Mouse (Mus musculus): ENCODE measurements around the gene Anks1b. TPM values are rescaled to one million over a fixed set of nuclear protein-coding genes. Genes with fewer than 3 reads are reported as not detected.

The Anks1b gene
- polyA plus RNA-seq, 1 experiment, result 0.19 TPM

DNA sequence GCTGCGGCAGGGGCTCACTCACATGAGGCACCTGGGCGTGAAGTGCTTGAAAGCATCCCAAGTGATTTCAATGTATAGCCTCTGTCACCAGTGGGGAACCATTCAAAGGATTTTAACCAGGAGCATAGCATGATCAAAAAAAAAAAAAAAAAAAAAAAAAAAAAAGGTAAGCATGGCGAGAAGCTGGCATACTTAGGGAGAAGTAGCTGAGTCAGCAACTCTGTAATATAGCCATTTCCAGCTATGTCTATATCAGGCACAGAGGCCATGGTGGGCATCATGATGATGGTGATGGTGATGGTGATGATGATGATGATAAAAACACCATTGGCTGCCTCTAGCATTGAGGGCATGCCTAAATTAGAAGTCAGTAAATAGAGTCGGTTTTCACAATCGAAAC, 814.8 kb downstream of the Anks1b start:
- H3K4me3 ChIP-seq (ENCODE audit: extremely low read depth, insufficient read depth, insufficient read length), result no peak overlapping the region
- DNase-seq (ENCODE audit: low read depth in 1 of 2, low spot score in 2 of 2), result no peak
- WGBS, result 90% methylated on average over 5 of the region's 5 CpGs
- no peaks in the 10 kb centered on the region for H3K36me3 ChIP-seq (ENCODE audit: control insufficient read depth, insufficient read depth, low read length)
- no peaks in the 10 kb centered on the region for H3K27me3 ChIP-seq (ENCODE audit: control insufficient read depth, insufficient read depth, low read length)
- no peaks in the 10 kb centered on the region for H3K4me1 ChIP-seq (ENCODE audit: control insufficient read depth, insufficient read depth, insufficient read length)
- no peak overlapping the region for H3K27ac ChIP-seq (ENCODE audit: insufficient read depth, low read length)
- no peak for TF ChIP-seq POLR2A (IDR thresholded peaks at IDR 0.05; ENCODE audit: low read depth, low read length)
- no peak for TF ChIP-seq CTCF (IDR thresholded peaks at IDR 0.05; ENCODE audit: extremely low read depth, insufficient read depth, insufficient read length, insufficient replicate concordance)

DNA sequence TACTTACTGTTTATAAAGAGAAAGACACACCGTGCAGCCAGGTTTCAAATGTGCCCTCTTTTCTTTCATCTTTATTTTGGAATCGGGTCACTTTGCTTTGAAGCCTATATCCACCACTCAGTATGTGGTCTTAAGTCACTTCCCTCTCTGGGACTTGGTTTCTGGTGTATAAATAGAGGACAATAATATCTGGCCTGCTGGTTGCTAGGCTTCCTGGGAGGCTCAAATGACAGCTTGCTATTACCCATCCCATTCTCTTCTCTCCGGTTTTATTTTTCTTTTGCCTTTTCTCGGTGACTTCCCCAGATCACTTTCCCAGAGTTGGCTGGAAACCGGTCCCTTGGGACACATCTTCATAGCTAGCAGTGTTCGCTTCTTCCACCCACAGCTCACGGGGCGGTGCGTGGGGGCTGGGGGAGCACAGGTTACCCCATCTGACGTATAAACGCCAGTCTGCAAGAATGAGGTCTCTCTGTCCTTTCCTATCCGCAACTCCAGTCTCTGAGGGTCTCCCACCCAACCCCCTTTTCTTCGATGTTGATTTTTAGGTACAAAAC, 815.5 kb downstream of the Anks1b start:
- no peaks in the 10 kb centered on the region for H3K36me3 ChIP-seq (ENCODE audit: control insufficient read depth, insufficient read depth, low read length)
- TF ChIP-seq POLR2A (IDR thresholded peaks at IDR 0.05; ENCODE audit: low read depth, low read length), result no peak
- no peak for TF ChIP-seq CTCF (IDR thresholded peaks at IDR 0.05; ENCODE audit: extremely low read depth, insufficient read depth, insufficient read length, insufficient replicate concordance)
- 86% methylated on average over 13 of the region's 13 CpGs for WGBS
- H3K27me3 ChIP-seq (ENCODE audit: control insufficient read depth, insufficient read depth, low read length), result no peaks in the 10 kb centered on the region
- no peak overlapping the region for H3K4me3 ChIP-seq (ENCODE audit: extremely low read depth, insufficient read depth, insufficient read length)
- DNase-seq (ENCODE audit: low read depth in 1 of 2, low spot score in 2 of 2), result no peak
- H3K27ac ChIP-seq (ENCODE audit: insufficient read depth, low read length), result no peak overlapping the region
- no peaks in the 10 kb centered on the region for H3K4me1 ChIP-seq (ENCODE audit: control insufficient read depth, insufficient read depth, insufficient read length)

DNA sequence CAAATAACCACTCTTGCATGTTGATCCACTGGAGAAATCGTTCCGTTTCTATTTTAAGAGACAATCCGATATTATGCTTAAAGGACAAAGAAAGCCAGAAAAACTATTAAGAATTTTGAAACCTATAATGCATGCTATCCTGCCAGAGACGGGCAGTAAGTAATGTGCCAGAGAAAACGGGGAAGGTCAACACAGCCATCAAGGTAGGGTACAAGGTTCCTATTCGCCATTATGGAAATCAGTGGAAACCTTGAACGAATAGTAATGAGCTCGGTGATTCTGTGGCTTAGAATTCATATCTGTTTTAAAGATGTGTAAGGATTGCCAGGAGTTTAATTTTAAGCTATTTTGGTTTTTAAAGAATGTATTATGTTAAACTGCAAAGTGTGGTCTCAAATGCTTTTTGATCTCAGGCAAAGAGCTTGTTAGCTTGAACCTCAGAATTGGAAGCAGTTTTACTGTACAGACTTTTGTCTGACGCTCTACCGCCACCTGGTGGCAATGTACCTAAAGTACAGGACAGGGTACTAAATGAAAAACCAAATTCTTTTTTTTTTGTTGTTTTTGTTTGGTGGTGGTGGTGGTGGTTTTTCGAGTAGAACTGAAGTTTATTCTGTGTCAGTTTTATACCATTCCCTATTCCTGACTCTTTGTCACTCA, 816.7 kb downstream of the Anks1b start:
- no peaks in the 10 kb centered on the region for H3K4me1 ChIP-seq (ENCODE audit: control insufficient read depth, insufficient read depth, insufficient read length)
- no peaks in the 10 kb centered on the region for H3K36me3 ChIP-seq (ENCODE audit: control insufficient read depth, insufficient read depth, low read length)
- H3K27ac ChIP-seq (ENCODE audit: insufficient read depth, low read length), result no peak overlapping the region
- 56% methylated on average over 11 of the region's 11 CpGs for WGBS
- H3K4me3 ChIP-seq (ENCODE audit: extremely low read depth, insufficient read depth, insufficient read length), result no peak overlapping the region
- DNase-seq (ENCODE audit: low read depth in 1 of 2, low spot score in 2 of 2), result peak; percentile 3 to 35
- no peaks in the 10 kb centered on the region for H3K27me3 ChIP-seq (ENCODE audit: control insufficient read depth, insufficient read depth, low read length)
- TF ChIP-seq POLR2A (IDR thresholded peaks at IDR 0.05; ENCODE audit: low read depth, low read length), result no peak
- TF ChIP-seq CTCF (IDR thresholded peaks at IDR 0.05; ENCODE audit: extremely low read depth, insufficient read depth, insufficient read length, insufficient replicate concordance), result peak; percentile 26; the same call in 1 of the 2 replicates

DNA sequence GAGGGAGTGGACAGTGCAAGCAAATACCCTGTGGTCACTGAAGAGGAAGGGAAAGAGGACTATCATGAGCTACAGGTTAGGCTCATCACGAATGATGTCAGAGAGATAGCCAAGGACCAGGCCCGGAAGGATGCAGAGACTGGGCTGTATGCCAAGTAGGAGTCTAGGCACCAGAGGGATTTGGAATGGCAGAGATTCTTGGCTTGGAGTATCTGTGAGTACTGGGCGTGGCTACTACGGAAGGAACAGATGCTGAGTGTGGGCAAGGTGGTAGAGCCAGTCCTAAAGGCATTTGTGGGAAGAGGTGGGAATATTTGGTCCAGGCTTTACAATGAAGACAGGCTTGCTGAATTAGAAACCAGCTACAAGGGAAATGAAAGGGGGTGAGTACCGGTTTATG, 823.4 kb downstream of the Anks1b start:
- TF ChIP-seq CTCF (IDR thresholded peaks at IDR 0.05; ENCODE audit: extremely low read depth, insufficient read depth, insufficient read length, insufficient replicate concordance), result no peak
- TF ChIP-seq POLR2A (IDR thresholded peaks at IDR 0.05; ENCODE audit: low read depth, low read length), result no peak
- H3K4me1 ChIP-seq (ENCODE audit: control insufficient read depth, insufficient read depth, insufficient read length), result no peaks in the 10 kb centered on the region
- no peak overlapping the region for H3K27ac ChIP-seq (ENCODE audit: insufficient read depth, low read length)
- H3K4me3 ChIP-seq (ENCODE audit: extremely low read depth, insufficient read depth, insufficient read length), result no peak overlapping the region
- no peaks in the 10 kb centered on the region for H3K27me3 ChIP-seq (ENCODE audit: control insufficient read depth, insufficient read depth, low read length)
- no peaks in the 10 kb centered on the region for H3K36me3 ChIP-seq (ENCODE audit: control insufficient read depth, insufficient read depth, low read length)
- no peak for DNase-seq (ENCODE audit: low read depth in 1 of 2, low spot score in 2 of 2)
- WGBS, result 87% methylated on average over 5 of the region's 5 CpGs

DNA sequence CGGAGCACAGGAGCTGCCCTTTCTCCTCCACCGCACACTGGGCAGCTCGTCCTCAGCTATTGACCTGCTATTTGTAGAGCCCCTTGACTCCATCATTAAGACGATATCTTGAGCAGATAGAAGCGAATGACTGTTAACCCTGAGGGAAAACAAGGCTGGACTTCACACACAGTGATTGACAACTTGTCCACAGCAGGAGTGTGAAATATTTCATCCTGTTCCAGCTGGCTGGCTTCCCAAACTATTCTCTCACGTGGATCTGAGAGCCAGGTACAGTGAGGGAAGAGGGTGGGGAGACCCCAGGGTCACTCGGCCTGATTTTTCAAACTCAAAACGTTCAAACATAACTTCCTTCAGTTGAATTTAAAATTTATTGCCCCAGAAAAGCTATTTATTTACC, 824.1 kb downstream of the Anks1b start:
- no peaks in the 10 kb centered on the region for H3K36me3 ChIP-seq (ENCODE audit: control insufficient read depth, insufficient read depth, low read length)
- WGBS, result 60% methylated on average over 8 of the region's 8 CpGs
- no peak for DNase-seq (ENCODE audit: low read depth in 1 of 2, low spot score in 2 of 2)
- no peaks in the 10 kb centered on the region for H3K27me3 ChIP-seq (ENCODE audit: control insufficient read depth, insufficient read depth, low read length)
- TF ChIP-seq POLR2A (IDR thresholded peaks at IDR 0.05; ENCODE audit: low read depth, low read length), result no peak
- no peak for TF ChIP-seq CTCF (IDR thresholded peaks at IDR 0.05; ENCODE audit: extremely low read depth, insufficient read depth, insufficient read length, insufficient replicate concordance)
- no peak overlapping the region for H3K27ac ChIP-seq (ENCODE audit: insufficient read depth, low read length)
- H3K4me3 ChIP-seq (ENCODE audit: extremely low read depth, insufficient read depth, insufficient read length), result no peak overlapping the region
- no peaks in the 10 kb centered on the region for H3K4me1 ChIP-seq (ENCODE audit: control insufficient read depth, insufficient read depth, insufficient read length)

DNA sequence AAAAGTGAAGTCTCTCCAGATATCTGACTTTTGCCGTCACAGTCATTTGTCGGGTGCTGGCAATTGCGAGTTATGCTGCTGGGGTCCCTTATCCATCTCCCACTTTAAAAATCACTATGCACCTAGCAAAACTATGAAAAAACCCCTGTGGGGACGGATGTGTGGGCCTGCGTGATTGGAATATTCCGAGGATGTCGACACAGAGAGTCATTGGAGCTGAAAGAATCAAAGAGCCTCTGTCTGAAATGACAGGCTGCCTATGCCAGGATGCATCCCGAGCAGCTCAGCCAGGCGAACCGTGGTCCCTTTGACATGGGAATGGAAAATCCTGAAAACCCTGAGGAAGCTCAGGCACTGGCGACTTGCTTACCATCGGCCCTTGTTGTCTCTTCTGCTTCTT, 825.9 kb downstream of the Anks1b start:
- 93% methylated on average over 12 of the region's 12 CpGs for WGBS
- DNase-seq (ENCODE audit: low read depth in 1 of 2, low spot score in 2 of 2), result no peak
- TF ChIP-seq CTCF (IDR thresholded peaks at IDR 0.05; ENCODE audit: extremely low read depth, insufficient read depth, insufficient read length, insufficient replicate concordance), result no peak
- no peak for TF ChIP-seq POLR2A (IDR thresholded peaks at IDR 0.05; ENCODE audit: low read depth, low read length)
- no peaks in the 10 kb centered on the region for H3K27me3 ChIP-seq (ENCODE audit: control insufficient read depth, insufficient read depth, low read length)
- no peak overlapping the region for H3K4me3 ChIP-seq (ENCODE audit: extremely low read depth, insufficient read depth, insufficient read length)
- no peaks in the 10 kb centered on the region for H3K4me1 ChIP-seq (ENCODE audit: control insufficient read depth, insufficient read depth, insufficient read length)
- H3K36me3 ChIP-seq (ENCODE audit: control insufficient read depth, insufficient read depth, low read length), result no peaks in the 10 kb centered on the region
- H3K27ac ChIP-seq (ENCODE audit: insufficient read depth, low read length), result no peak overlapping the region

DNA sequence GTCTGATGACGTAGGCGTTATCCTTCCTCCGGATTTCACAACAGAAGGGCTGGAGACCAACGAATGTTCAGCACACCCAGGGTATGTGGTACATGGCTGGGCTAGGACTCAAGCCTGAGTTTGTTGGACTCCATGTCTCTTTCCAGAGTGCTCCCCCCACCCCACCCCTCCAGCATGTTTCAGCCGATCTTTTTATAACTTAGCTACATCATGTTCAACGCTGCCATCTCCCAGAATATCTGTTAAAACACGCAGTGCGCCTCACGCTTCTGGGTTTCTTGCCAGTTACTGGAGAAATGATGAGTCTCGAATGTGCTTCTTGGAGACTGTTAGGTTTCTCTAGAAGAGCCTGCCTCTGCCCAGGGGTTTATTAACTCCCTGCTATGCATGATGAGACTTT, 831.3 kb downstream of the Anks1b start:
- 90% methylated on average over 10 of the region's 10 CpGs for WGBS
- no peak overlapping the region for H3K4me3 ChIP-seq (ENCODE audit: extremely low read depth, insufficient read depth, insufficient read length)
- no peaks in the 10 kb centered on the region for H3K36me3 ChIP-seq (ENCODE audit: control insufficient read depth, insufficient read depth, low read length)
- no peak overlapping the region for H3K27ac ChIP-seq (ENCODE audit: insufficient read depth, low read length)
- H3K27me3 ChIP-seq (ENCODE audit: control insufficient read depth, insufficient read depth, low read length), result no peaks in the 10 kb centered on the region
- no peak for DNase-seq (ENCODE audit: low read depth in 1 of 2, low spot score in 2 of 2)
- no peaks in the 10 kb centered on the region for H3K4me1 ChIP-seq (ENCODE audit: control insufficient read depth, insufficient read depth, insufficient read length)
- no peak for TF ChIP-seq CTCF (IDR thresholded peaks at IDR 0.05; ENCODE audit: extremely low read depth, insufficient read depth, insufficient read length, insufficient replicate concordance)
- no peak for TF ChIP-seq POLR2A (IDR thresholded peaks at IDR 0.05; ENCODE audit: low read depth, low read length)
